Mouse (Mus musculus): ENCODE measurements at regions not wholly inside any gene's neighbourhood (a gene's known extent, or its start where the extent isn't known, plus 50 kb on each side); places are given as distances from the start of the nearest gene placed in this dataset.
A peak's percentile ranks its signal among the peaks of the same experiment; 100 is the strongest.
"Not testable (repeated sequence)": the region's sequence is repeated elsewhere in the genome, so short reads cannot be mapped to it uniquely, and the experiment has no call there.

DNA sequence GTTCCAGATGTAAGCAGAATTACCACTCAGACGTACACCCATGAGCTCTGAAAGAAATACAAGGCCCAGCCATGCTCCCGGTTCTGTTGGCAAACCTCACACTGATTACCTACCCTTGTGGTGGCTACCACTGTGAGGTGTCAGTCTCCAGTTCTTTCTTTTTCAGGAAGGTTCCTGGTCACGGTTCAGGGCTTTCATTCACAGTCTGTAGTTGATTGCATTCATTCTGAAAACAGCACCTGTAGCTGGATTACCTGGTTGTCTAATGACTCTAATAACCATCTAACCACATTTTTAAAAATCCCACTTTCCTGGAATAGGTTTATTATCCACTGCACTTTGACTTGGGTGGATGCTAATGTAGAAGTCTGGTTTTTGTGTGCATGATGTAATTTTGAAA is 139.8 kb upstream of the Tet2 start:
- Histone ChIP-seq H3K27me3 (ENCODE audit: insufficient read depth, low read length) (no peaks in the 10 kb centered on the region), H3K4me1 (ENCODE audit: insufficient read depth) (no peaks in the 10 kb centered on the region), H3K9ac (no peak overlapping the region), H3K36me3 (ENCODE audit: insufficient read depth) (no peaks in the 10 kb centered on the region), H3K4me2 (no peak overlapping the region), H3K27ac (ENCODE audit: low read depth) (no peak overlapping the region), H3K4me3 (ENCODE audit: low read depth, low read length) (no peak overlapping the region), H3K9me3 (ENCODE audit: low read depth, low read length) (no peaks in the 10 kb centered on the region)
- no peak for TF ChIP-seq CTCF (IDR thresholded peaks at IDR 0.05; ENCODE audit: low read depth)
- ATAC-seq (ENCODE audit: insufficient read depth) (no peak), DNase-seq (no peak)
- 81% methylated on average over 3 of the region's 3 CpGs for WGBS

DNA sequence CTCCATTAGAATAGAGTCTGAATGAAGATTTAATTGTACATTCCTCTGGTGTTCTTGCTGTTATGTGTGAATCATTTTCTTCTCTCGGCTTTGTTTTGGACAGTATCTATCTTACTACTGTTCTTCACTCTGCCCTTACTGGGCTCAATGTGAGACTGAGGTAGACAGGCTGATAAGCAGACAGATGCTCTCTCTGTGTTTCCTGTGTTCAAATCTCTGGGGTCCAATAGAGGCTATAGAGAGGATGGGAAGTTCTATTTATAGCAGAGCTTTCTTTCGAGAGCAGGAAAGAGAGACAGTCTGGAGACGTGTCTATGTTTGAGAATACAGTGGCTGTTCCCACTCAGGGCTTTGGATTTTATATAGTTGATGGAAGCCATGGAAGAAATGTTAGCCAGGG is 140.5 kb upstream of the Tet2 start:
- H3K27me3 ChIP-seq (ENCODE audit: insufficient read depth, low read length) = no peaks in the 10 kb centered on the region
- 40% methylated on average over 3 of the region's 3 CpGs for WGBS
- no peak overlapping the region for H3K9ac ChIP-seq
- no peak overlapping the region for H3K27ac ChIP-seq (ENCODE audit: low read depth)
- no peak overlapping the region for H3K4me2 ChIP-seq
- no peak for TF ChIP-seq CTCF (IDR thresholded peaks at IDR 0.05; ENCODE audit: low read depth)
- no peaks in the 10 kb centered on the region for H3K36me3 ChIP-seq (ENCODE audit: insufficient read depth)
- DNase-seq (no peak), ATAC-seq (ENCODE audit: insufficient read depth) (no peak)
- H3K4me3 ChIP-seq (ENCODE audit: low read depth, low read length) = no peak overlapping the region
- H3K4me1 ChIP-seq (ENCODE audit: insufficient read depth) = no peaks in the 10 kb centered on the region
- H3K9me3 ChIP-seq (ENCODE audit: low read depth, low read length) = no peaks in the 10 kb centered on the region

DNA sequence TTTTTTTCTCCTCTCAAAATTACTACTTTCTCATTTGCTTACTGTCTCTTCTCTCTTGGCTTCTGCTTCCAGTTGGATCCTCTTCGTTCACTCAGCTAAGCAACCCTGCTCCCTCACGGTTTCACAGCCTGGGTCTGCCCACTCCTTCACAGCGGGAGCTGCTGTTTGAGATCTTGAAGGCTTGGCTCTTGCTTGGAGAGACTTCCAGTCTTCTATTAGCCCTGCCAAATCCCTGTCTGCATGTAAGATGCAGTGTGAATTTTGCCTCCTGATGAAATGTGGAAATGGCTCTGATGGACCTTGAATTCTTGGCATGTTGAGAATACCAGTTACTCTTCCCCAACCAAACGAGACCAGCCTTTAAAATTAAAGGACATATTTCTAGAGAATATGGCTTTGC is 149.1 kb upstream of the Tet2 start:
- no peak overlapping the region for H3K4me2 ChIP-seq
- ATAC-seq (ENCODE audit: insufficient read depth) = peak; percentile 56; the same call in 1 of the 2 replicates
- 24% methylated on average over 4 of the region's 4 CpGs for WGBS
- H3K9me3 ChIP-seq (ENCODE audit: low read depth, low read length) = no peaks in the 10 kb centered on the region
- no peak overlapping the region for H3K9ac ChIP-seq
- no peak overlapping the region for H3K4me3 ChIP-seq (ENCODE audit: low read depth, low read length)
- H3K36me3 ChIP-seq (ENCODE audit: insufficient read depth) = no peaks in the 10 kb centered on the region
- DNase-seq = peak; percentile 37
- H3K27me3 ChIP-seq (ENCODE audit: insufficient read depth, low read length) = no peaks in the 10 kb centered on the region
- H3K27ac ChIP-seq (ENCODE audit: low read depth) = no peak overlapping the region
- TF ChIP-seq CTCF (IDR thresholded peaks at IDR 0.05; ENCODE audit: low read depth) = no peak
- no peaks in the 10 kb centered on the region for H3K4me1 ChIP-seq (ENCODE audit: insufficient read depth)

DNA sequence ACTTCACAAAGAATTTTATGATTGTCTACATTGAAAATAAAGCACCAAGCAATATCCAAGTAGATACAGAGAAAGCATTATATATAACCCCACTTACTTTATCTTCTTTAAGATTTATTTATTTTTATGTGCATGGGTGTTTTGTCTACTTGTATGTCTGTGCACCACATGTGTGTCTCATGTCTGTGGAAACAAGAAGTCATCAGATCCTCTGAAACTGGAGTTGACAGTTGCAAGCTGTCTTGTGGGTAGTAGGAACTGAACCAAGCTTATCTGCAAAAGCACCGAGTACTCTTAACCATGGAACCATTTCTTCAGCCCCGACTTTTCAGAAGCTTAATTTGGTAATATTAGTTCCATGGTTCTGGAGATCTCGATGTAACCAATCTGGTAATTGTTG is 151.2 kb upstream of the Tet2 start:
- no peaks in the 10 kb centered on the region for H3K36me3 ChIP-seq (ENCODE audit: insufficient read depth)
- H3K9me3 ChIP-seq (ENCODE audit: low read depth, low read length) = no peaks in the 10 kb centered on the region
- no peak for DNase-seq
- no peak overlapping the region for H3K27ac ChIP-seq (ENCODE audit: low read depth)
- H3K4me2 ChIP-seq = no peak overlapping the region
- TF ChIP-seq CTCF (IDR thresholded peaks at IDR 0.05; ENCODE audit: low read depth) = no peak
- no peaks in the 10 kb centered on the region for H3K4me1 ChIP-seq (ENCODE audit: insufficient read depth)
- ATAC-seq (ENCODE audit: insufficient read depth) = no peak
- H3K27me3 ChIP-seq (ENCODE audit: insufficient read depth, low read length) = no peaks in the 10 kb centered on the region
- H3K9ac ChIP-seq = no peak overlapping the region
- H3K4me3 ChIP-seq (ENCODE audit: low read depth, low read length) = no peak overlapping the region
- WGBS = 74% methylated on average over 3 of the region's 3 CpGs

DNA sequence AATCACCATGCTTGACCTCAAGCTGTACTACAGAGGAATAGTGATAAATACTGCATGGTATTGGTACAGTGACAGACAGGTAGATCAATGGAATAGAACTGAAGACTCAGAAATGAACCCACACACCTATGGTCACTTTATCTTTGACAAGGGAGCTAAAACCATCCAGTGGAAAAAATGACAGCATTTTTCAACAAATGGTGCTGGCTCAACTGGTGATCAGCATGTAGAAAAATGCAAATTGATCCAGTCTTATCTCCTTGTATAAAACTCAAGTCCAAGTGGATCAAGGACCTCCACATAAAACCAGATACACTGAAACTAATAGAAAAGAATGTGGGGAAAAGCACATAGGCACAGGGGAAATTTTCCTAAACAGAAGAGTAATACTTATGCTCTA is 159.9 kb upstream of the Tet2 start:
- ATAC-seq (ENCODE audit: insufficient read depth); H3K27ac ChIP-seq (ENCODE audit: low read depth); H3K4me1 ChIP-seq (ENCODE audit: insufficient read depth); H3K9ac ChIP-seq; H3K4me3 ChIP-seq (ENCODE audit: low read depth, low read length); H3K4me2 ChIP-seq; H3K36me3 ChIP-seq (ENCODE audit: insufficient read depth); H3K9me3 ChIP-seq (ENCODE audit: low read depth, low read length); H3K27me3 ChIP-seq (ENCODE audit: insufficient read depth, low read length); DNase-seq: not testable (repeated sequence)

DNA sequence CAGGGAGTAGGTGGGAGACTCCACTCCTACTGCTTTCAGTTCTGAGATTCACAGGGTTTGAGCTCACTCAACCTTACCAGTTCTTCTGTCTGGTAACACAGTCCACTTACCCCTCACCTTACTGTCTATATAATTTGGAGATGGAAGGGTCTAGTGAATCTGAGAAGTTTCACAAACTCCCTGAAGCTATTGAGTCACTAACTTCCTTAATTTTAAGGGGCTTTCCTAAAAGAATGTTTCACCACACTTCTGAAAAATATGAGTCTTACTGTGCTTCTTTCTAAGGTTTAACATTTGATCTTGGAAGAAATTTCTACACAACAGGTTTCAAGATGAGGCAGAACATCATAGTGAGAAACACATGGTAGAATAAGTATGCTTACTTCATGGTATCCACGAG is 166.6 kb upstream of the Tet2 start:
- ATAC-seq (ENCODE audit: insufficient read depth) = no peak
- TF ChIP-seq CTCF (IDR thresholded peaks at IDR 0.05; ENCODE audit: low read depth) = no peak
- H3K36me3 ChIP-seq (ENCODE audit: insufficient read depth) = no peaks in the 10 kb centered on the region
- no peak overlapping the region for H3K9ac ChIP-seq
- no peaks in the 10 kb centered on the region for H3K27me3 ChIP-seq (ENCODE audit: insufficient read depth, low read length)
- H3K4me2 ChIP-seq = no peak overlapping the region
- H3K4me1 ChIP-seq (ENCODE audit: insufficient read depth) = no peaks in the 10 kb centered on the region
- DNase-seq = no peak
- no peak overlapping the region for H3K27ac ChIP-seq (ENCODE audit: low read depth)
- H3K4me3 ChIP-seq (ENCODE audit: low read depth, low read length) = no peak overlapping the region
- H3K9me3 ChIP-seq (ENCODE audit: low read depth, low read length) = no peaks in the 10 kb centered on the region
- WGBS = 56% methylated on average over 1 of the region's 1 CpGs

DNA sequence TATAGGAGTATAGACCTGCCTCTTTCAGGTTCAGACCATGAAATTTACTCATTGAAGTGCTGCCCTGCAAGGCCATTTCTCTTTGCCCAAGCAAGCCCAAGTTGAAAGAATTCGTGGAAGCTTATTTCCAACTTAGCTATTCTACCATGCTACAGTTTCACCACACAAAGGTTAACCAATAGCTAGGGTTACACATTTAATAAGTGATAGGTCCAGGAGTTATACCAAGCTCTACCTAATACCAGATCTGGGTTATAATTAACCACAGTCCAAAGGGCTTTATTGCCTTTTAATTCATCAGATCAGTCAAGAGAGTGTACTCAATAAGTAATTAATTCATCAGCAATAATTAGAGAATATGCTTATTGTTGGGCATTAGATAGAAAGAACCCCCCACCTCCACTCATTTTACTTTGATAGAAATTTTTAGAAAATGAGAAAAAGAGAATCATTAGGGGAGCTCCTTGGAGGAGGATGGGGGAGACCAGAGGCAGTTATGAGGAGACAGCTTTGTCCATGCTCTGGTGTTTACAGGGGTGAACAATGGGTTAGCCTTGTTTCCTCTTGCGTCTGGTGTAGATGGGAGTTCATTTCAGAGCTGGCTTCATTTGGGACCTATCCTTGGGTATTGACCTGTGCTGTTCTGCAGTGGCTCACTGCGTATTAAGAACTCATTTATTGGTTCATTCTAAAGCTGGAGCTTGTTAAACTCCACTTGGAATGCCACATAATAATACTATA is 177.8 kb upstream of the Tet2 start:
- no peaks in the 10 kb centered on the region for H3K36me3 ChIP-seq (ENCODE audit: insufficient read depth)
- TF ChIP-seq CTCF (IDR thresholded peaks at IDR 0.05; ENCODE audit: low read depth) = no peak
- ATAC-seq (ENCODE audit: insufficient read depth) (no peak), DNase-seq (no peak)
- no peaks in the 10 kb centered on the region for H3K4me1 ChIP-seq (ENCODE audit: insufficient read depth)
- no peak overlapping the region for H3K9ac ChIP-seq
- no peak overlapping the region for H3K4me3 ChIP-seq (ENCODE audit: low read depth, low read length)
- no peak overlapping the region for H3K4me2 ChIP-seq
- no peak overlapping the region for H3K27ac ChIP-seq (ENCODE audit: low read depth)
- 77% methylated on average over 3 of the region's 3 CpGs for WGBS
- H3K27me3 ChIP-seq (ENCODE audit: insufficient read depth, low read length) = no peaks in the 10 kb centered on the region
- no peaks in the 10 kb centered on the region for H3K9me3 ChIP-seq (ENCODE audit: low read depth, low read length)

DNA sequence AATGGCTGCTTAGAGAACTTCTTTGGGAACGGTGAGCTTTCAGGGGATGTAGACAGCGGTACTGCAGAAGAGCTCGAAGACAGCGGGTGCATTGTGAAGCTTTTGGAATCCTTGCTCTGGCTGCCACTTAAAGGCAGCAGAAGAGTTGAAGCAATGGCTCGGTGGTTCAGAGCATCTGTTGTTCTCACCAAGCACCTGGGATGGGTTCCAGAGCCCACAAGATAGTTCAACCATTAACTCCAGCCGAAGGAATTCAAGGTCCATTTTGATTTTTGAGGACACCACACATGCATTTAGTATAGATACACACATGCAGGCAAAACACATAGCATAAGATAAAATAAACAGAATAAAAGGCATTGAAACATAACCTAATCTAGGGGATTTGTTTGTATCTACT is 181.9 kb upstream of the Tet2 start:
- Histone ChIP-seq H3K27me3 (ENCODE audit: insufficient read depth, low read length) (no peaks in the 10 kb centered on the region), H3K4me2 (no peak overlapping the region), H3K27ac (ENCODE audit: low read depth) (no peak overlapping the region), H3K9me3 (ENCODE audit: low read depth, low read length) (no peaks in the 10 kb centered on the region), H3K4me1 (ENCODE audit: insufficient read depth) (no peaks in the 10 kb centered on the region), H3K4me3 (ENCODE audit: low read depth, low read length) (no peak overlapping the region), H3K9ac (no peak overlapping the region), H3K36me3 (ENCODE audit: insufficient read depth) (no peaks in the 10 kb centered on the region)
- TF ChIP-seq CTCF (IDR thresholded peaks at IDR 0.05; ENCODE audit: low read depth) = no peak
- DNase-seq (no peak), ATAC-seq (ENCODE audit: insufficient read depth) (no peak)
- 80% methylated on average over 6 of the region's 6 CpGs for WGBS

Data from lung, embryonic 14.5 days (tissue).